Mouse (Mus musculus) liver, adult 2 months (tissue): ENCODE measurements around the gene Emx1. TPM values are rescaled to one million over a fixed set of nuclear protein-coding genes. Genes with fewer than 3 reads are reported as not detected.

Experiments used
- DNase-seq: peaks from one replicate; pipeline ENCODE4 v3.0.0-alpha.2; 2011; ENCODE audit warnings: low read depth, low spot score; ENCODE audit errors: extremely low read depth
- H3K27ac ChIP-seq: fragments of 200-500 bp; replicated peaks from 2 replicates; pipeline ENCODE4 v1.5.1; 2012; ENCODE audit warnings: low read depth, mild to moderate bottlenecking, control low read depth, inconsistent platforms, low read length; ENCODE audit not compliant: insufficient read depth
- H3K27me3 ChIP-seq: fragments of 200-500 bp; 2 replicates; pipeline ENCODE4 v1.6.1; 2012; ENCODE audit warnings: mild to moderate bottlenecking, moderate library complexity, low read length, inconsistent platforms; ENCODE audit not compliant: control insufficient read depth, insufficient read depth
- H3K36me3 ChIP-seq: fragments of 200-500 bp; 2 replicates; pipeline ENCODE4 v1.6.1; 2012; ENCODE audit warnings: low read length, inconsistent platforms; ENCODE audit not compliant: control insufficient read depth, insufficient read depth
- H3K4me1 ChIP-seq: fragments of 200-500 bp; 2 replicates; pipeline ENCODE4 v1.6.1; 2011; ENCODE audit warnings: low read length; ENCODE audit not compliant: control insufficient read depth, insufficient read depth
- H3K4me3 ChIP-seq: fragments of 200-500 bp; 2 replicates; pipeline ENCODE4 v1.5.1; 2011; ENCODE audit warnings: low read depth, mild to moderate bottlenecking, control low read depth, low read length, moderate library complexity; ENCODE audit not compliant: insufficient read depth
- H3K79me2 ChIP-seq: fragments of 200-500 bp; 2 replicates; pipeline ENCODE4 v1.6.1; 2012; ENCODE audit warnings: inconsistent platforms, mild to moderate bottlenecking, low read length, moderate library complexity; ENCODE audit not compliant: control insufficient read depth, insufficient read depth
- H3K9ac ChIP-seq: fragments of 200-500 bp; 2 replicates; pipeline ENCODE4 v1.6.1; 2012; ENCODE audit warnings: low read depth, mild to moderate bottlenecking, control low read depth, inconsistent platforms, low read length
- CTCF ChIP-seq: fragments of 200-500 bp; IDR thresholded peaks from 2 replicates; pipeline ENCODE4 v1.5.1; 2011; ENCODE audit warnings: low read depth, low read length, control low read depth
- POLR2A ChIP-seq: fragments of 200-500 bp; IDR thresholded peaks from 2 replicates; pipeline ENCODE4 v1.6.1; 2011; ENCODE audit warnings: low read length, control low read depth; ENCODE audit not compliant: insufficient read depth; ENCODE audit errors: extremely low read depth
- WGBS: fragments of 180-500 bp; shearing (Covaris S2); methylation state at CpG from one replicate; pipeline ENCODE4 v1.1.7; 2018; 5-methylcytosine and 5-hydroxymethylcytosine counted together
- polyA plus RNA-seq: library from polyadenylated mRNA; depleted of rRNA; stranded (reverse); fragments of >200 nt; gene quantifications from 2 replicates; pipeline ENCODE4 v1.2.3, GENCODE M21; 2012
- total RNA-seq: library from RNA; depleted of rRNA; stranded (reverse); fragments of >200 nt; gene quantifications from 2 replicates; pipeline ENCODE4 v1.2.3, GENCODE M21; 2014

The Emx1 gene
- total and polyA plus RNA-seq, 2 experiments: not detected

- TF ChIP-seq POLR2A (no peak), CTCF (no peak)
- peaks cover 2% of the 10 kb centered on the region; the same call in 1 of the 2 replicates for H3K36me3 ChIP-seq
- no peak for DNase-seq
- H3K79me2 ChIP-seq: no peaks in the 10 kb centered on the region
- H3K4me3 ChIP-seq: no peak overlapping the region
- H3K27me3 ChIP-seq: no peaks in the 10 kb centered on the region
- WGBS: 49% methylated on average over 3 of the region's 3 CpGs
- H3K9ac ChIP-seq: no peak overlapping the region
- no peak overlapping the region for H3K27ac ChIP-seq
- H3K4me1 ChIP-seq: no peaks in the 10 kb centered on the region
Measured at GRCm38 (mm10) chr6:85230762-85231161, 43.5 kb downstream of the Emx1 start.

GRCm38 (mm10) chr6:85231469-85231868 lies 44.2 kb downstream of the Emx1 start:
- no peaks in the 10 kb centered on the region for H3K4me1 ChIP-seq
- no peak for DNase-seq
- 68% methylated on average over 6 of the region's 6 CpGs for WGBS

GRCm38 (mm10) chr6:85232045-85232444 lies 44.8 kb downstream of the Emx1 start:
- Histone ChIP-seq H3K79me2 (no peaks in the 10 kb centered on the region), H3K4me1 (no peaks in the 10 kb centered on the region), H3K36me3 (no peaks in the 10 kb centered on the region; the same call in 1 of the 2 replicates), H3K9ac (no peak overlapping the region), H3K27me3 (no peaks in the 10 kb centered on the region), H3K4me3 (no peak overlapping the region), H3K27ac (no peak overlapping the region)
- no peak for TF ChIP-seq CTCF
- no peak for TF ChIP-seq POLR2A
- 93% methylated on average over 4 of the region's 4 CpGs for WGBS
- DNase-seq: no peak

More at GRCm38 (mm10) chr6:85231469-85231868, 44.2 kb downstream of the Emx1 start:
- Histone ChIP-seq H3K9ac (no peak overlapping the region), H3K27me3 (no peaks in the 10 kb centered on the region), H3K36me3 (no peaks in the 10 kb centered on the region; the same call in 1 of the 2 replicates), H3K79me2 (no peaks in the 10 kb centered on the region), H3K27ac (no peak overlapping the region), H3K4me3 (no peak overlapping the region)
- TF ChIP-seq POLR2A: no peak
- TF ChIP-seq CTCF: no peak

GRCm38 (mm10) chr6:85232836-85233623 lies 45.8 kb downstream of the Emx1 start:
- DNase-seq: no peak
- H3K9ac ChIP-seq: no peak overlapping the region
- H3K27me3 ChIP-seq: no peaks in the 10 kb centered on the region
- H3K4me3 ChIP-seq: no peak overlapping the region
- no peak overlapping the region for H3K27ac ChIP-seq
- H3K79me2 ChIP-seq: no peaks in the 10 kb centered on the region
- 74% methylated on average over 7 of the region's 7 CpGs for WGBS
- no peaks in the 10 kb centered on the region for H3K4me1 ChIP-seq
- H3K36me3 ChIP-seq: no peaks in the 10 kb centered on the region; the same call in 1 of the 2 replicates
- TF ChIP-seq CTCF: no peak
- TF ChIP-seq POLR2A: no peak

GRCm38 (mm10) chr6:85234796-85235195 lies 47.6 kb downstream of the Emx1 start:
- Histone ChIP-seq H3K9ac (no peak overlapping the region), H3K27me3 (no peaks in the 10 kb centered on the region), H3K27ac (no peak overlapping the region), H3K79me2 (no peaks in the 10 kb centered on the region), H3K36me3 (no peaks in the 10 kb centered on the region), H3K4me1 (no peaks in the 10 kb centered on the region), H3K4me3 (no peak overlapping the region)
- TF ChIP-seq POLR2A (no peak), CTCF (no peak)
- 82% methylated on average over 5 of the region's 5 CpGs for WGBS
- DNase-seq: no peak

GRCm38 (mm10) chr6:85237001-85237400 lies 49.8 kb downstream of the Emx1 start:
- Histone ChIP-seq H3K27me3 (no peaks in the 10 kb centered on the region), H3K4me3 (no peak overlapping the region), H3K27ac (no peak overlapping the region), H3K4me1 (no peaks in the 10 kb centered on the region), H3K79me2 (no peaks in the 10 kb centered on the region), H3K36me3 (no peaks in the 10 kb centered on the region), H3K9ac (no peak overlapping the region)
- WGBS: 56% methylated on average over 5 of the region's 5 CpGs
- DNase-seq: no peak
- TF ChIP-seq POLR2A (no peak), CTCF (peak; percentile 71)
